16 mouse cellular contexts compared by ENCODE assay signal in the genomic region with DNA sequence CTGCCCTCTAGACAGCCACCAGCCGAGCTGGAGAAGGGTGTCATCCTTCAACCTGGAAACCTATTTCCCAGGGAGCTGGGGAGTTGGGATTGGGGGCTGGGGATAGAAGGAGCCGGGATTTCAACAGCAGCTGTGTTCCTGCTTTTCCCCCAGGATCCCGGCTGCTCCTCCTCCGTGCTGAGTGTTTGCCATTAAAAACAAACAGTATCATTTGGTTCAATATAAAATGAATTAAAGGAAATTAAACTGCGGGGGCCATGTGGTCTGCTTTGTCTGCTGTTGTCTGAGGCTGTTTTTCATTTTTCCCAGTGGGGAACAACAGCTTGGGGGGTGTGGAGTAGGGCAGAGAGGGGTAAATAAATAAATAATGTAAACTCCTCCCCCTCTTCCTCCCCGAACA. TPM values are rescaled to one million over a fixed set of nuclear protein-coding genes. Genes with fewer than 3 reads are reported as not detected.
A peak's percentile ranks its signal among the peaks of the same experiment; 100 is the strongest.
DNase-seq lines count a peak whose midpoint lies in the region; ATAC-seq lines count a peak whose summit lies in the region.
"Had no signal": no experiment of that assay in that cellular context is flagged by ENCODE, and none has a peak within 500 bp of the region (broad histone marks: within the 10 kb centered on the region; RNA-seq: fewer than 3 reads in every experiment).

No protein-coding gene starts in this region.

- DNase-seq in gastrocnemius, adult 18-20 months (ENCODE audit: low spot score): peak; percentile 29
- no peak for DNase-seq in gastrocnemius, adult 8-10 months (ENCODE audit: low spot score in 2 of 2)
- DNase-seq in kidney, adult 8-10 months: no peak
- peak; percentile 21 for DNase-seq in heart, postnatal 25 days (ENCODE audit: low spot score)
- DNase-seq in layer of hippocampus, postnatal 14 days (ENCODE audit: low spot score in 2 of 2): peak; percentile 45 to 78
- no peak for DNase-seq in spleen, postnatal 4 days (ENCODE audit: low spot score in 2 of 2)
- no peak for DNase-seq in testis, postnatal 10 days (ENCODE audit: low spot score)
- DNase-seq: adrenal gland, adult 2 months; cerebellum, postnatal 10 days; retina, postnatal 1 day; spleen, adult 18-20 months had no signal

- H3K27me3 ChIP-seq in kidney, embryonic 15.5 days: peaks cover 10% of the 10 kb centered on the region; the same call in 1 of the 2 replicates
- H3K27me3 ChIP-seq: embryonic facial prominence, embryonic 15.5 days; forebrain, embryonic 13.5 days; intestine, embryonic 15.5 days had no signal

- H3K9ac ChIP-seq in kidney, embryonic 15.5 days: no peak overlapping the region
- H3K9ac ChIP-seq: embryonic facial prominence, embryonic 15.5 days; forebrain, embryonic 13.5 days; intestine, embryonic 15.5 days had no signal

- no peak overlapping the region for H3K27ac ChIP-seq in kidney, embryonic 15.5 days
- H3K27ac ChIP-seq: embryonic facial prominence, embryonic 15.5 days; forebrain, embryonic 13.5 days; intestine, embryonic 15.5 days had no signal

- intact Hi-C loops in heart, postnatal 25 days (cut with DNase I): no loop called here

- H3K9me3 ChIP-seq in kidney, embryonic 15.5 days (replicated peaks): no peaks in the 10 kb centered on the region
- H3K9me3 ChIP-seq: embryonic facial prominence, embryonic 15.5 days; forebrain, embryonic 13.5 days; intestine, embryonic 15.5 days had no signal

- WGBS in kidney, embryonic 15.5 days: 49% methylated on average over 6 of the region's 6 CpGs

- H3K4me3 ChIP-seq in kidney, embryonic 15.5 days (replicated peaks): no peak overlapping the region
- H3K4me3 ChIP-seq: embryonic facial prominence, embryonic 15.5 days; forebrain, embryonic 13.5 days; intestine, embryonic 15.5 days had no signal

- H3K4me2 ChIP-seq in kidney, embryonic 15.5 days: no peak overlapping the region
- H3K4me2 ChIP-seq: embryonic facial prominence, embryonic 15.5 days; forebrain, embryonic 13.5 days; intestine, embryonic 15.5 days had no signal

- H3K4me1 ChIP-seq in kidney, embryonic 15.5 days: peaks cover 27% of the 10 kb centered on the region

- H3K36me3 ChIP-seq in kidney, embryonic 15.5 days: peaks cover 4% of the 10 kb centered on the region; the same call in 1 of the 2 replicates
- H3K36me3 ChIP-seq: embryonic facial prominence, embryonic 15.5 days; intestine, embryonic 15.5 days had no signal

- ATAC-seq in kidney, embryonic 15.5 days (replicated peaks; ENCODE audit: low FRiP score): 0 out of 2 replicates have a peak, but pooled peaks have one; percentile 18
- ATAC-seq: forebrain, embryonic 13.5 days; intestine, embryonic 15.5 days; lung, postnatal 0 days had no signal

RNA-seq across cellular contexts. Expression of gene Rnft2, which starts 27.5 kb away (rescaled TPM):
- 1 to 10 TPM in 1 of 2 experiments, under 1 TPM in 1; 0.90 to 1.6 TPM for total RNA-seq in gastrocnemius, adult 18-20 months (2021)
- total RNA-seq in gastrocnemius, adult 8-10 months (2022): 1 to 10 TPM in 2 of 4 experiments, under 1 TPM in 2; 0.65 to 1.6 (median 1.0) TPM
- polyA plus RNA-seq in kidney, embryonic 15.5 days (2015; fragmentation: Nextera tagmentation; extraction: Ambion mirVana): 3.1 and 3.5 TPM in 2 replicates
- 1 to 10 TPM; 1.8 TPM for total RNA-seq in heart, postnatal 25 days (2021)
- total RNA-seq in layer of hippocampus, postnatal 14 days (2021): 10 to 100 TPM; 84.9 to 92.1 TPM

RNA-seq across cellular contexts. Expression of gene 2410131K14Rik, which starts 27.6 kb away (rescaled TPM):
- total RNA-seq in gastrocnemius, adult 18-20 months (2021): 1 to 10 TPM; 3.6 to 4.7 TPM
- 1 to 10 TPM; 3.6 to 5.9 (median 4.9) TPM for total RNA-seq in gastrocnemius, adult 8-10 months (2022)
- polyA plus RNA-seq in kidney, embryonic 15.5 days (2015; fragmentation: Nextera tagmentation; extraction: Ambion mirVana): 9.0 and 9.2 TPM in 2 replicates
- 1 to 10 TPM; 7.4 to 8.8 TPM for total RNA-seq in heart, postnatal 25 days (2021)
- 10 to 100 TPM; 15.1 to 15.9 TPM for total RNA-seq in layer of hippocampus, postnatal 14 days (2021)

RNA-seq across cellular contexts. Expression of gene Hrk, which starts 53.0 kb away (rescaled TPM):
- total RNA-seq in gastrocnemius, adult 18-20 months (2021): under 1 TPM; 0.12 to 0.21 TPM
- under 1 TPM in 3 of 4 experiments, not detected in 1; 0.05 to 0.16 (median 0.11) TPM for total RNA-seq in gastrocnemius, adult 8-10 months (2022)
- 0.09 and 0.12 TPM in 2 replicates for polyA plus RNA-seq in kidney, embryonic 15.5 days (2015; fragmentation: Nextera tagmentation; extraction: Ambion mirVana)
- total RNA-seq in heart, postnatal 25 days (2021): under 1 TPM; 0.56 to 0.88 TPM
- 10 to 100 TPM; 35.7 to 36.7 TPM for total RNA-seq in layer of hippocampus, postnatal 14 days (2021)
- total RNA-seq: adrenal gland, adult 2 months had no signal
- polyA plus RNA-seq: adrenal gland, adult 2 months had no signal

Comparison
In these comparisons a context has a peak if more than half of its experiments do, and no peak if none do; other contexts are left out.
1. DNase-seq: peak in gastrocnemius, adult 18-20 months (single experiment), heart, postnatal 25 days (single experiment) and layer of hippocampus, postnatal 14 days (2 of 2); none in gastrocnemius, adult 8-10 months (0 of 2), kidney, adult 8-10 months (0 of 2), spleen, postnatal 4 days (0 of 2) and testis, postnatal 10 days (single experiment).
2. RNA of gene Rnft2, which starts 27.5 kb away (total RNA-seq): 84.9 to 92.1 TPM in layer of hippocampus, postnatal 14 days; 1.8 TPM in heart, postnatal 25 days, 0.90 to 1.6 TPM in gastrocnemius, adult 18-20 months and 0.65 to 1.6 TPM in gastrocnemius, adult 8-10 months; every median in the first group is over 10 times any median in the second.
3. RNA of gene Hrk, which starts 53.0 kb away (total RNA-seq): 35.7 to 36.7 TPM in layer of hippocampus, postnatal 14 days; 0.56 to 0.88 TPM in heart, postnatal 25 days, 0.12 to 0.21 TPM in gastrocnemius, adult 18-20 months and 0.05 to 0.16 TPM in gastrocnemius, adult 8-10 months; every median in the first group is over 10 times any median in the second.